Mouse (Mus musculus) lung, embryonic 14.5 days (tissue): Measurements from ENCODE around the gene Nbea. TPM values are rescaled to one million over a fixed set of nuclear protein-coding genes. Genes with fewer than 3 reads are reported as not detected.

ENCODE experiments used
- ATAC-seq: fragments of 200-750 bp; cut with Nextera tagmentation; 2 replicates; pipeline ENCODE4 v1.8.0; 2017; ENCODE audit warnings: mild to moderate bottlenecking, moderate TSS enrichment, moderate library complexity; ENCODE audit not compliant: insufficient read depth
- DNase-seq: peaks from one replicate; pipeline ENCODE4 v3.0.0-alpha.2; 2015
- H3K27ac ChIP-seq: fragments of 300-500 bp; sonication (generic); 2 replicates; pipeline ENCODE4 v1.5.1; 2014; ENCODE audit warnings: low read depth, mild to moderate bottlenecking, moderate library complexity
- H3K27me3 ChIP-seq: fragments of 300-500 bp; sonication (generic); 2 replicates; pipeline ENCODE4 v1.6.1; 2014; ENCODE audit warnings: low read length, control low read depth; ENCODE audit not compliant: insufficient read depth
- H3K36me3 ChIP-seq: fragments of 300-500 bp; sonication (generic); 2 replicates; pipeline ENCODE4 v1.6.1; 2014; ENCODE audit warnings: control low read depth; ENCODE audit not compliant: insufficient read depth
- H3K4me1 ChIP-seq: fragments of 300-500 bp; sonication (generic); 2 replicates; pipeline ENCODE4 v1.6.1; 2014; ENCODE audit warnings: antibody characterized with exemption, control low read depth; ENCODE audit not compliant: insufficient read depth
- H3K4me2 ChIP-seq: fragments of 300-500 bp; sonication (generic); 2 replicates; pipeline ENCODE4 v1.6.1; 2014; ENCODE audit warnings: mild to moderate bottlenecking
- H3K4me3 ChIP-seq: fragments of 300-500 bp; sonication (generic); 2 replicates; pipeline ENCODE4 v1.5.1; 2014; ENCODE audit warnings: low read depth, low read length
- H3K9ac ChIP-seq: fragments of 300-500 bp; sonication (generic); 2 replicates; pipeline ENCODE4 v1.6.1; 2014
- H3K9me3 ChIP-seq: fragments of 300-500 bp; sonication (generic); 2 replicates; pipeline ENCODE4 v1.6.1; 2016; ENCODE audit warnings: low read depth, low read length, control low read depth
- CTCF ChIP-seq: IDR thresholded peaks from 2 replicates; pipeline ENCODE4 v1.5.1; 2016; ENCODE audit warnings: antibody characterized with exemption, low read depth
- WGBS: fragments of 180-500 bp; shearing (Covaris S2); extraction: QIAGEN DNeasy Blood & Tissue Kit; methylation state at CpG from one replicate; pipeline ENCODE4 v1.1.7; 2014; 5-methylcytosine and 5-hydroxymethylcytosine counted together
- polyA plus RNA-seq: library from polyadenylated mRNA; unstranded; fragments of >200 nt; fragmentation: Nextera tagmentation; extraction: Ambion mirVana; gene quantifications from 2 replicates; pipeline ENCODE4 v1.2.1, GENCODE M21; 2014

Nbea gene
- polyA plus RNA-seq, 1 experiment from 2014 or later = 10.7 TPM

- Histone ChIP-seq H3K27me3 (peaks cover 40% of the 10 kb centered on the region), H3K4me3 (peak overlapping the region; percentile 42), H3K9ac (no peak overlapping the region), H3K4me2 (peak overlapping the region; percentile 77), H3K27ac (no peak overlapping the region), H3K4me1 (no peaks in the 10 kb centered on the region), H3K36me3 (no peaks in the 10 kb centered on the region), H3K9me3 (no peaks in the 10 kb centered on the region)
- DNase-seq (no peak), ATAC-seq (no peak)
- 23% methylated on average over 4 of the region's 4 CpGs for WGBS
- TF ChIP-seq CTCF = no peak
Measured at GRCm38 (mm10) chr3:55788214-55788586, 395.3 kb downstream of the Nbea start.

- H3K27ac ChIP-seq = 0 out of 2 replicates have a peak overlapping the region, but pooled peaks have one; percentile 15
- 2% methylated on average over 54 of the region's 54 CpGs for WGBS
- peak; percentile 68 for ATAC-seq
Measured at GRCm38 (mm10) chr3:55787487-55788213, 395.9 kb downstream of the Nbea start.

GRCm38 (mm10) chr3:55786835-55787486 lies 396.5 kb downstream of the Nbea start:
- H3K4me2 ChIP-seq = peak overlapping the region; percentile 77
- 0 out of 2 replicates have a peak overlapping the region, but pooled peaks have one; percentile 15 for H3K27ac ChIP-seq
- peaks cover 52% of the 10 kb centered on the region for H3K27me3 ChIP-seq
- peak overlapping the region; percentile 42 for H3K4me3 ChIP-seq
- 40% methylated on average over 17 of the region's 17 CpGs for WGBS
- H3K4me1 ChIP-seq = no peaks in the 10 kb centered on the region
- ATAC-seq = no peak
- H3K9ac ChIP-seq = peak overlapping the region; percentile 66
- H3K9me3 ChIP-seq = no peaks in the 10 kb centered on the region
- TF ChIP-seq CTCF = no peak
- no peaks in the 10 kb centered on the region for H3K36me3 ChIP-seq
- DNase-seq = peak; percentile 14

More at GRCm38 (mm10) chr3:55787487-55788213, 395.9 kb downstream of the Nbea start:
- H3K4me3 ChIP-seq = peak overlapping the region; percentile 42
- no peaks in the 10 kb centered on the region for H3K4me1 ChIP-seq
- peak overlapping the region; percentile 66 for H3K9ac ChIP-seq
- TF ChIP-seq CTCF = no peak
- no peaks in the 10 kb centered on the region for H3K36me3 ChIP-seq
- DNase-seq = peak; percentile 74
- H3K9me3 ChIP-seq = no peaks in the 10 kb centered on the region
- H3K27me3 ChIP-seq = peaks cover 45% of the 10 kb centered on the region
- H3K4me2 ChIP-seq = peak overlapping the region; percentile 77

GRCm38 (mm10) chr3:55785981-55786725 lies 397.3 kb downstream of the Nbea start:
- H3K4me3 ChIP-seq = no peak overlapping the region
- H3K9me3 ChIP-seq = no peaks in the 10 kb centered on the region
- H3K4me2 ChIP-seq = no peak overlapping the region
- H3K4me1 ChIP-seq = no peaks in the 10 kb centered on the region
- H3K36me3 ChIP-seq = no peaks in the 10 kb centered on the region
- no peak overlapping the region for H3K27ac ChIP-seq
- H3K27me3 ChIP-seq = peaks cover 60% of the 10 kb centered on the region
- ATAC-seq (no peak), DNase-seq (peak; percentile 11)
- WGBS = 44% methylated on average over 3 of the region's 3 CpGs
- H3K9ac ChIP-seq = no peak overlapping the region
- TF ChIP-seq CTCF = no peak

- H3K27me3 ChIP-seq = peaks cover 67% of the 10 kb centered on the region
- H3K27ac ChIP-seq = no peak overlapping the region
- H3K9me3 ChIP-seq = no peaks in the 10 kb centered on the region
- peak; percentile 5 for DNase-seq
- no peak for TF ChIP-seq CTCF
- no peaks in the 10 kb centered on the region for H3K4me1 ChIP-seq
- no peak overlapping the region for H3K9ac ChIP-seq
- no peak overlapping the region for H3K4me3 ChIP-seq
- H3K36me3 ChIP-seq = no peaks in the 10 kb centered on the region
- ATAC-seq = no peak
- 64% methylated on average over 4 of the region's 4 CpGs for WGBS
- no peak overlapping the region for H3K4me2 ChIP-seq
Measured at GRCm38 (mm10) chr3:55785266-55785980, 398.1 kb downstream of the Nbea start.

- Histone ChIP-seq H3K27me3 (peaks cover 74% of the 10 kb centered on the region), H3K9ac (no peak overlapping the region), H3K4me1 (no peaks in the 10 kb centered on the region), H3K27ac (no peak overlapping the region), H3K9me3 (no peaks in the 10 kb centered on the region), H3K4me2 (peak overlapping the region; percentile 59), H3K36me3 (no peaks in the 10 kb centered on the region), H3K4me3 (peak overlapping the region; percentile 36)
- no peak for ATAC-seq
- no peak for TF ChIP-seq CTCF
- peak; percentile 18 for DNase-seq
- WGBS = 20% methylated on average over 7 of the region's 7 CpGs
Measured at GRCm38 (mm10) chr3:55784101-55784500, 399.4 kb downstream of the Nbea start.
